Mouse (Mus musculus): ENCODE measurements around the gene Selenoo. TPM values are rescaled to one million over a fixed set of nuclear protein-coding genes. Genes with fewer than 3 reads are reported as not detected.

The Selenoo gene
- total and polyA plus RNA-seq, 2 experiments = 91.0 to 122 TPM

GRCm38 (mm10) chr15:89143134-89143533 is 54.2 kb downstream of the Selenoo start:
- no peak overlapping the region for H3K4me3 ChIP-seq (ENCODE audit: insufficient read depth, low read depth, low read length)
- no peak overlapping the region for H3K9ac ChIP-seq (ENCODE audit: low read depth, low read length)
- peaks cover 14% of the 10 kb centered on the region for H3K27me3 ChIP-seq (ENCODE audit: control insufficient read depth, insufficient read depth, low read length)
- H3K79me2 ChIP-seq (ENCODE audit: control insufficient read depth, insufficient read depth, low read length) = no peaks in the 10 kb centered on the region
- 74% methylated on average over 2 of the region's 2 CpGs for WGBS
- H3K36me3 ChIP-seq (ENCODE audit: control insufficient read depth, insufficient read depth, low read length) = no peaks in the 10 kb centered on the region
- no peak for DNase-seq (ENCODE audit: extremely low read depth, low read depth, low spot score)
- TF ChIP-seq POLR2A (IDR thresholded peaks at IDR 0.05; ENCODE audit: extremely low read depth, insufficient read depth, low read length) = no peak
- no peak for TF ChIP-seq CTCF (IDR thresholded peaks at IDR 0.05; ENCODE audit: low read depth, low read length)
- no peaks in the 10 kb centered on the region for H3K4me1 ChIP-seq (ENCODE audit: control insufficient read depth, insufficient read depth, low read length)
- H3K27ac ChIP-seq (replicated peaks; ENCODE audit: insufficient read depth, low read depth, low read length) = no peak overlapping the region

GRCm38 (mm10) chr15:89144965-89145364 is 56.1 kb downstream of the Selenoo start:
- WGBS = 85% methylated on average over 11 of the region's 11 CpGs
- H3K4me1 ChIP-seq (ENCODE audit: control insufficient read depth, insufficient read depth, low read length) = peaks cover 1% of the 10 kb centered on the region; the same call in 1 of the 2 replicates
- H3K9ac ChIP-seq (ENCODE audit: low read depth, low read length) = no peak overlapping the region
- H3K79me2 ChIP-seq (ENCODE audit: control insufficient read depth, insufficient read depth, low read length) = no peaks in the 10 kb centered on the region
- H3K27ac ChIP-seq (replicated peaks; ENCODE audit: insufficient read depth, low read depth, low read length) = no peak overlapping the region
- DNase-seq (ENCODE audit: extremely low read depth, low read depth, low spot score) = no peak
- H3K36me3 ChIP-seq (ENCODE audit: control insufficient read depth, insufficient read depth, low read length) = no peaks in the 10 kb centered on the region
- peaks cover 22% of the 10 kb centered on the region for H3K27me3 ChIP-seq (ENCODE audit: control insufficient read depth, insufficient read depth, low read length)
- TF ChIP-seq CTCF (IDR thresholded peaks at IDR 0.05; ENCODE audit: low read depth, low read length) (no peak), POLR2A (IDR thresholded peaks at IDR 0.05; ENCODE audit: extremely low read depth, insufficient read depth, low read length) (no peak)
- H3K4me3 ChIP-seq (ENCODE audit: insufficient read depth, low read depth, low read length) = no peak overlapping the region

GRCm38 (mm10) chr15:89145813-89146350 is 57.0 kb downstream of the Selenoo start:
- WGBS = 65% methylated on average over 24 of the region's 24 CpGs
- Histone ChIP-seq H3K27ac (replicated peaks; ENCODE audit: insufficient read depth, low read depth, low read length) (no peak overlapping the region), H3K4me1 (ENCODE audit: control insufficient read depth, insufficient read depth, low read length) (peaks cover 2% of the 10 kb centered on the region; the same call in 1 of the 2 replicates), H3K27me3 (ENCODE audit: control insufficient read depth, insufficient read depth, low read length) (peaks cover 22% of the 10 kb centered on the region), H3K79me2 (ENCODE audit: control insufficient read depth, insufficient read depth, low read length) (no peaks in the 10 kb centered on the region), H3K9ac (ENCODE audit: low read depth, low read length) (no peak overlapping the region), H3K36me3 (ENCODE audit: control insufficient read depth, insufficient read depth, low read length) (no peaks in the 10 kb centered on the region), H3K4me3 (ENCODE audit: insufficient read depth, low read depth, low read length) (no peak overlapping the region)
- DNase-seq (ENCODE audit: extremely low read depth, low read depth, low spot score) = no peak
- no peak for TF ChIP-seq CTCF (IDR thresholded peaks at IDR 0.05; ENCODE audit: low read depth, low read length)
- TF ChIP-seq POLR2A (IDR thresholded peaks at IDR 0.05; ENCODE audit: extremely low read depth, insufficient read depth, low read length) = no peak

GRCm38 (mm10) chr15:89146537-89146936 is 57.7 kb downstream of the Selenoo start:
- 18% methylated on average over 27 of the region's 27 CpGs for WGBS
- H3K27ac ChIP-seq (replicated peaks; ENCODE audit: insufficient read depth, low read depth, low read length) = no peak overlapping the region
- no peaks in the 10 kb centered on the region for H3K36me3 ChIP-seq (ENCODE audit: control insufficient read depth, insufficient read depth, low read length)
- DNase-seq (ENCODE audit: extremely low read depth, low read depth, low spot score) = no peak
- no peak overlapping the region; the same call in 1 of the 2 replicates for H3K4me3 ChIP-seq (ENCODE audit: insufficient read depth, low read depth, low read length)
- H3K27me3 ChIP-seq (ENCODE audit: control insufficient read depth, insufficient read depth, low read length) = peaks cover 22% of the 10 kb centered on the region
- no peaks in the 10 kb centered on the region for H3K79me2 ChIP-seq (ENCODE audit: control insufficient read depth, insufficient read depth, low read length)
- peaks cover 2% of the 10 kb centered on the region; the same call in 1 of the 2 replicates for H3K4me1 ChIP-seq (ENCODE audit: control insufficient read depth, insufficient read depth, low read length)
- H3K9ac ChIP-seq (ENCODE audit: low read depth, low read length) = no peak overlapping the region
- TF ChIP-seq POLR2A (IDR thresholded peaks at IDR 0.05; ENCODE audit: extremely low read depth, insufficient read depth, low read length) (no peak), CTCF (IDR thresholded peaks at IDR 0.05; ENCODE audit: low read depth, low read length) (no peak)

GRCm38 (mm10) chr15:89147024-89147423 is 58.1 kb downstream of the Selenoo start:
- peaks cover 22% of the 10 kb centered on the region for H3K27me3 ChIP-seq (ENCODE audit: control insufficient read depth, insufficient read depth, low read length)
- no peak overlapping the region for H3K9ac ChIP-seq (ENCODE audit: low read depth, low read length)
- 15% methylated on average over 16 of the region's 16 CpGs for WGBS
- H3K4me1 ChIP-seq (ENCODE audit: control insufficient read depth, insufficient read depth, low read length) = peaks cover 2% of the 10 kb centered on the region; the same call in 1 of the 2 replicates
- H3K36me3 ChIP-seq (ENCODE audit: control insufficient read depth, insufficient read depth, low read length) = no peaks in the 10 kb centered on the region
- no peak for DNase-seq (ENCODE audit: extremely low read depth, low read depth, low spot score)
- no peak for TF ChIP-seq CTCF (IDR thresholded peaks at IDR 0.05; ENCODE audit: low read depth, low read length)
- no peak for TF ChIP-seq POLR2A (IDR thresholded peaks at IDR 0.05; ENCODE audit: extremely low read depth, insufficient read depth, low read length)
- H3K4me3 ChIP-seq (ENCODE audit: insufficient read depth, low read depth, low read length) = no peak overlapping the region
- H3K79me2 ChIP-seq (ENCODE audit: control insufficient read depth, insufficient read depth, low read length) = no peaks in the 10 kb centered on the region
- no peak overlapping the region for H3K27ac ChIP-seq (replicated peaks; ENCODE audit: insufficient read depth, low read depth, low read length)

- H3K27ac ChIP-seq (replicated peaks; ENCODE audit: insufficient read depth, low read depth, low read length) = no peak overlapping the region
- peaks cover 2% of the 10 kb centered on the region; the same call in 1 of the 2 replicates for H3K4me1 ChIP-seq (ENCODE audit: control insufficient read depth, insufficient read depth, low read length)
- peaks cover 22% of the 10 kb centered on the region for H3K27me3 ChIP-seq (ENCODE audit: control insufficient read depth, insufficient read depth, low read length)
- no peak overlapping the region for H3K4me3 ChIP-seq (ENCODE audit: insufficient read depth, low read depth, low read length)
- DNase-seq (ENCODE audit: extremely low read depth, low read depth, low spot score) = no peak
- no peaks in the 10 kb centered on the region for H3K79me2 ChIP-seq (ENCODE audit: control insufficient read depth, insufficient read depth, low read length)
- H3K9ac ChIP-seq (ENCODE audit: low read depth, low read length) = no peak overlapping the region
- no peaks in the 10 kb centered on the region for H3K36me3 ChIP-seq (ENCODE audit: control insufficient read depth, insufficient read depth, low read length)
- TF ChIP-seq POLR2A (IDR thresholded peaks at IDR 0.05; ENCODE audit: extremely low read depth, insufficient read depth, low read length) (no peak), CTCF (IDR thresholded peaks at IDR 0.05; ENCODE audit: low read depth, low read length) (no peak)
- WGBS = 31% methylated on average over 10 of the region's 10 CpGs
Measured at GRCm38 (mm10) chr15:89147456-89147855, 58.6 kb downstream of the Selenoo start.

Data from liver, adult 2 months (tissue).